Mouse (Mus musculus) embryonic facial prominence, embryonic 15.5 days (tissue): ENCODE results near the gene Prickle1. TPM values are rescaled to one million over a fixed set of nuclear protein-coding genes. Genes with fewer than 3 reads are reported as not detected.

Experiments used
- ATAC-seq: fragments of 200-750 bp; cut with Nextera tagmentation; 2 replicates; pipeline ENCODE4 v1.8.0; 2017; ENCODE audit warnings: low read depth, moderate TSS enrichment; ENCODE audit not compliant: insufficient number of reproducible peaks, low FRiP score, low TSS enrichment
- H3K27ac ChIP-seq: fragments of 300-500 bp; sonication (generic); replicated peaks from 2 replicates; pipeline ENCODE4 v1.5.1; 2015; ENCODE audit warnings: mild to moderate bottlenecking, inconsistent platforms
- H3K27me3 ChIP-seq: fragments of 300-500 bp; sonication (generic); 2 replicates; pipeline ENCODE4 v1.6.1; 2015; ENCODE audit warnings: inconsistent platforms
- H3K36me3 ChIP-seq: fragments of 300-500 bp; sonication (generic); 2 replicates; pipeline ENCODE4 v1.6.1; 2015; ENCODE audit warnings: mild to moderate bottlenecking, inconsistent platforms
- H3K4me1 ChIP-seq: fragments of 300-500 bp; sonication (generic); 2 replicates; pipeline ENCODE4 v1.6.1; 2015; ENCODE audit warnings: inconsistent platforms
- H3K4me2 ChIP-seq: fragments of 300-500 bp; sonication (generic); replicated peaks from 2 replicates; pipeline ENCODE4 v1.6.1; 2015; ENCODE audit warnings: mild to moderate bottlenecking, inconsistent platforms
- H3K4me3 ChIP-seq: fragments of 300-500 bp; sonication (generic); replicated peaks from 2 replicates; pipeline ENCODE4 v1.5.1; 2015; ENCODE audit warnings: mild to moderate bottlenecking, inconsistent platforms
- H3K9ac ChIP-seq: fragments of 300-500 bp; sonication (generic); 2 replicates; pipeline ENCODE4 v1.6.1; 2015; ENCODE audit warnings: inconsistent platforms
- H3K9me3 ChIP-seq: fragments of 300-500 bp; sonication (generic); replicated peaks from 2 replicates; pipeline ENCODE4 v1.6.1; 2016; ENCODE audit warnings: inconsistent platforms
- WGBS: fragments of 180-500 bp; shearing (Covaris S2); methylation state at CpG from one replicate; pipeline ENCODE4 v1.1.7; 2015; 5-methylcytosine and 5-hydroxymethylcytosine counted together
- polyA plus RNA-seq: library from polyadenylated mRNA; unstranded; fragments of >200 nt; fragmentation: Nextera tagmentation; extraction: Ambion mirVana; gene quantifications from 2 replicates; pipeline ENCODE4 v1.2.1, GENCODE M21; 2015

The Prickle1 gene
- polyA plus RNA-seq, 1 experiment from 2014 or later, result 40.2 TPM

DNA sequence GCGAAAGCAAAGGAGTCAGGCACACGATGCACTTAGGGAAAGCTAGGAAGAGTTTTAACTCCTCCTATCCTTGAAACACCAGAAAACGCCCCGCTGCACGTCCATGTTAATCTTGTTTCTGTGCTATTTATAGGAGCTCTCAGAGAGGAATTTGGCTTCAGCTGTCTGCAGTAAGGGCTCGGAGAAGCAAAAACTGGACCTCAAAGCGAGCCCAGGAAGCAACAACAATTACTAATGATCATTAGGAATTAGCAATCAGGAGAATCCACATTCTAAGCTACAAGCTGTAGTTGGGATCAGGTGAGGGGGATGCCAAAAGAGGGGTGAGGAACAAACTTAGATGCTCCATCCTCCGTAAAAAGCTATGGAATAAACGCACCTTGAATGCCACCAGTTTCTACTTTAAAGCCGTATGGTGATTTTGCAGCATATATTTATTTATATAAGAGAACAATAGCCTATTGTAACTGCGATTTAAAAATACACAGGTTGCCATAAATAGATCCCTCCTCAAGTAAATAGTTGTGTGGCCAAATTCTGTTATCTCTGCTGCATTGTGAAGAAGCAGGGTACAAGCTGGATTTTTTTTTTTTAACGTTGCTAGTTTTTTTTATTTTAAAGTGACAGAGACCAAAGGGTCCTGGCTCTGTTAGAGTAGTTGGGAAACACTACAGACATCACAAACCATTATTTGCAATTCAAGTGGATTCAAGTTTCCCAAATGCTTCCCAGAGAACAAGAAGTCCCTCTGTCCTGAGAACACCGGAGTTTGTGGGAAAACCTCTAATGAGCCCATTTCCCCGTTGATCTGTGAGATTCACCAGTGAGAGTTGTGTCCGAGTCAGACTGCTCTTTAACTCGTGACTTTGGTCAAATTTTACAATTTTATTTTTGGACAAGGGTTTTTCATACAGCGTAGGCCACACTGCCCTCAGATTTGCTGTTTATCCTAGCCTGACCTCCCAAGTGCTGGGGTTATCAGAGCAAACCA, 75.6 kb downstream of the Prickle1 start:
- Histone ChIP-seq H3K4me1 (peaks cover 60% of the 10 kb centered on the region), H3K9ac (peak overlapping the region; percentile 58), H3K36me3 (no peaks in the 10 kb centered on the region), H3K9me3 (no peaks in the 10 kb centered on the region), H3K4me3 (peak overlapping the region; percentile 69), H3K27ac (peak overlapping the region; percentile 89), H3K27me3 (no peaks in the 10 kb centered on the region), H3K4me2 (peak overlapping the region; percentile 83)
- no peak for ATAC-seq
- WGBS, result 10% methylated on average over 17 of the region's 17 CpGs

DNA sequence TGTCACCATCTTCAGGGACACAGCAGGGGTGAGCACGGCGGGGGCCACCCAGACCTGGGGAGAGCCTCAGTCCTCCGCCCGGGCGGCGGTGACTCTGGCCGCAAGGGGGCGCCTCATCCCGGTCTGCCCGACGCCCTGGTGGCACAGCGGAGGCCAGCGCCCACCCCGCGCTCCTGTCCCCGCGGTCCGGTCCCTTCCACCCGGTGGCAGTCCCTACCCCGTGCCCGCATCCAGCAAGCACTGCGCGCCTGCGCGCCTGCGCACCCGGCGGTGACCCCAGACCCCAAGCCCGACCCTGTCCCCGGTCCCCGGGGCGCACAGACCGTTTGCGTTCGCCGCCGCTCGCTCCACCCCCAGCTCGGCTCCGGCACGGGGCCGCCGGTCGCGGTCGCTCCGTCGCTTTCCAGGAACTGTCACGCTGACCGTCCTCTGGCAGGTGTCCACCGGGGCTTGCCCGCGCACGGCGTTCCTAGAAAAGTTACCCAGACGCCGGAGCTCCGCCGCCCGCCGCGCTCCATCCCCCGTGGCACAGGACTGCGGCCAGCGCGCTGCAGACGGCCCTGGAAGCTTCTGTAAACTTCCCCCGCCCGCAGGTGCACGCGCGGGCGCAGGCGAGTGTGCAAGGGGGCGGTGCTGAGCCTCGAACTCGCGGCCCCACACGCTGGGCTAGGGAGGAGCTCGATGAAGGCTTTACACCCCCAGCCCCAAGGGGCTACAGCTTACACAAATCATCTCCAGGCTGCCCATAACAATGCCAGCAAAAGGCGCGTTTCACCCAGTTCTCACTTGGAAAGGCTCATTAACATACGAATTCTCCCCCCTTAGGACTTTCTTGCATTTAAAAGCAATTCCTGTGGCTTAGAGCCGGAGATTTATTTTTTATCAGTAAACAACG, 76.5 kb downstream of the Prickle1 start:
- peak; percentile 84 for ATAC-seq
- H3K4me1 ChIP-seq, result peaks cover 68% of the 10 kb centered on the region
- WGBS, result under 1% methylated on average over 85 of the region's 85 CpGs

DNA sequence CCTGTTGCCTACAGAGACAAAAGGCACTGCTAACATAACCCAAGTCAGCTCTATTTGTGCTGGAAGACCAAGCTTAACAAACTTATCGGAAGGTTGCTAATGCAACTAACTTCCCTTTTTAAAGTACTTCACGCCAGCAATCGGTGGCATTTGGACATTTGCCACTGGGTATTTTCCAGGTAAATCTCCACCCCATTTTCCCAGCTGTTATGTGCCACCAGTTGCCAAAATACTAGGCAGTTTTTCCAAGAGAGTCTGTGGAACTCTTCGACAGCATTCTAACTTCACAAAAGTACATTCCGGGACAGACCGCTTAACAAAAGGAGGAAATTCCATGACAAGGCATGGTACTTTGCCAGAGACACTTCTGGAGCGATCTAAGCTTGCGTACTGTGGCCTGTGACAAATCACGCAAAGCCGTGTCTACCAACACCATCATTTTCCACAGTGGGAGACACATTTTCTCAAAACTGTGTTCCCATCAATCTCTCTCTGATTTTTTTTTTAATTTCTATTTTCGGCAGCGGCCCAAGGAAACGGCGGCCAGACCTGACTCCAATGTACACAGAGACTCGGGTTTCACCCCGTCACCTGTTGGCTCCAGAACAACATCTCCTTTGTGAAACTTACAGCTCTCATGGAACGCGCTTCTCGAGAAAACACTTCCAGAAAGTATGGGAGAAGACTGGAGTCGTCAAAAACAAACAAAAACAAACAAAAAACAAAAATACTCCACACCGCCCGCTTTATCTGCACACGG, 77.4 kb downstream of the Prickle1 start:
- Histone ChIP-seq H3K4me2 (peak overlapping the region; percentile 83), H3K4me3 (peak overlapping the region; percentile 69), H3K36me3 (no peaks in the 10 kb centered on the region), H3K9ac (peak overlapping the region; percentile 58), H3K27me3 (no peaks in the 10 kb centered on the region), H3K27ac (peak overlapping the region; percentile 89), H3K4me1 (peaks cover 73% of the 10 kb centered on the region), H3K9me3 (no peaks in the 10 kb centered on the region)
- WGBS, result 3% methylated on average over 23 of the region's 23 CpGs
- ATAC-seq, result peak; percentile 15; the same call in 1 of the 2 replicates

More for the DNA sequence above, 76.5 kb downstream of the Prickle1 start:
- Histone ChIP-seq H3K9me3 (no peaks in the 10 kb centered on the region), H3K27ac (peak overlapping the region; percentile 89), H3K9ac (peak overlapping the region; percentile 58), H3K36me3 (no peaks in the 10 kb centered on the region), H3K4me2 (peak overlapping the region; percentile 83), H3K27me3 (no peaks in the 10 kb centered on the region), H3K4me3 (peak overlapping the region; percentile 69)

DNA sequence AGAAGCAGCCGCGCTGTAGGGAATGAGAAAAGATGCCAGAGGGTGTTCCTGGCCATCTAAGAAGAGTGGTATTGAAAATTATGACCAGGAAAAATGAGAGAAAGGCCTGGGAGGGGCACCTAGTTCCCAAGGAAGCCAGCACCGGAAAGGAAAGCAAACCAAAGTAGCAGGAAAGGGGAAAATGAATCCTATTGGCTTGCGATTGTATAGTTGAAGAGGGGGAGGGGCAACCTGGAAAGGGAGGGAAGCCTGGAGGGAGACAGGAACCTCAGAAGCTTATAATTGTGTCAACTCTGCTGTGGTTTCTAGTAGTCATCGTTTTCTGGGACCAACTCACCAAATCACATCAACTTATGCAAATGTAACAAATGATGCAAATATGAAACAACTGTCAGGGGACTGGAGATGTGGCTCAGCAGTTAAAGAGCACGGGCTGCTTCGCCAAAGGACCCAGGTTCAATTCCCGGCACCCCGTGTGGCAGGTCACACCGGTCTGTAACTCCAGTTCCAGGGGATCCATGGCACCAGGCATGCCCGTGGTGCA, 78.6 kb downstream of the Prickle1 start:
- H3K4me1 ChIP-seq, result peaks cover 75% of the 10 kb centered on the region
- no peaks in the 10 kb centered on the region for H3K27me3 ChIP-seq
- no peak overlapping the region for H3K9ac ChIP-seq
- H3K9me3 ChIP-seq, result no peaks in the 10 kb centered on the region
- H3K4me2 ChIP-seq, result 0 out of 2 replicates have a peak overlapping the region, but pooled peaks have one; percentile 83
- peak overlapping the region; percentile 89; the same call in 1 of the 2 replicates for H3K27ac ChIP-seq
- 65% methylated on average over 11 of the region's 11 CpGs for WGBS
- no peak overlapping the region for H3K4me3 ChIP-seq
- ATAC-seq, result no peak
- no peaks in the 10 kb centered on the region for H3K36me3 ChIP-seq

DNA sequence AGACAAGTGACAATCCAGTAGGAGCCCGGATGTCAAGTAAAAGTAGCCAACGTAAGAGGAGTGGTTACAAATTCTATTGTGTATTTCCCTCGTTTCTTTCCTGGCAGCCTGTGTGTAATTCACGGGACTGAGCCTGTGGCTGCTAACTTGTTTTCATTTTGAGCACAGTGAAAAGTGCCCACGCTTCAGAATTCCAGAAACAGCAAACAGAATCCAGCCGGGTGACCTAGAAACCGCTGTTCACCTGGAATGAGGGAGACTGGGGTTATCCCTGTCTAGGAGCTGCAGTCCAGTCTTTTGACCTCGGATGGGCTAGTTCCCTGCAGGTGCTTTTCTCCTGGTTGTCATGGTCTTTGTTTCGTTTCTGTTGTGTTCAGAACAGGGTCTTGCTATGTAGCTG, 80.4 kb downstream of the Prickle1 start:
- 64% methylated on average over 9 of the region's 9 CpGs for WGBS
- H3K4me2 ChIP-seq, result no peak overlapping the region
- no peak for ATAC-seq

DNA sequence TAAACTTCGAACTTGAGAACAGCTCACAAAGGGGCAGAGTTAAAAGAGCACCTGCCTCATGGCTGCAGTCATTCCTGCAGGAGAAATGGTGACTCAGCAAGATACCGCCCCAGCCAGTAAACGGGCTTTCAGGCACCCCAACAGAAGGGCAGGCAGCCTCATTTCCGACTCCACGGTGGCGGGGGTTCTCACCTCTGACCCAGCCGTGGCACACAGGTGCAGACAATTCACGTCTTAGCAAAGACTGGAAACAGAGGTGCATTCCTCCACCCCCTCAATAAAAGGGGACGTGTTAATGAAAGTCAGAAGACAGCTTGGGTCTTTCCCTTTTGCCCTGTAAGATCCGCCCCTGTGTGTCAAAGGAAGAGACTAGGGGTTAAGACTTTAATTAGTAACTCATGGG, 81.8 kb downstream of the Prickle1 start:
- no peak for ATAC-seq
- H3K27me3 ChIP-seq, result no peaks in the 10 kb centered on the region
- H3K4me1 ChIP-seq, result peaks cover 49% of the 10 kb centered on the region
- peak overlapping the region; percentile 19; the same call in 1 of the 2 replicates for H3K4me2 ChIP-seq
- no peak overlapping the region for H3K4me3 ChIP-seq
- H3K36me3 ChIP-seq, result peaks cover 11% of the 10 kb centered on the region
- no peak overlapping the region for H3K27ac ChIP-seq
- H3K9me3 ChIP-seq, result no peaks in the 10 kb centered on the region
- H3K9ac ChIP-seq, result no peak overlapping the region
- 12% methylated on average over 10 of the region's 10 CpGs for WGBS

More for the DNA sequence above, 80.4 kb downstream of the Prickle1 start:
- Histone ChIP-seq H3K4me1 (peaks cover 62% of the 10 kb centered on the region), H3K27ac (no peak overlapping the region), H3K4me3 (no peak overlapping the region), H3K36me3 (0 out of 2 replicates have a peak, but pooled peaks cover 6% of the 10 kb centered on the region), H3K9ac (no peak overlapping the region), H3K27me3 (no peaks in the 10 kb centered on the region), H3K9me3 (no peaks in the 10 kb centered on the region)

DNA sequence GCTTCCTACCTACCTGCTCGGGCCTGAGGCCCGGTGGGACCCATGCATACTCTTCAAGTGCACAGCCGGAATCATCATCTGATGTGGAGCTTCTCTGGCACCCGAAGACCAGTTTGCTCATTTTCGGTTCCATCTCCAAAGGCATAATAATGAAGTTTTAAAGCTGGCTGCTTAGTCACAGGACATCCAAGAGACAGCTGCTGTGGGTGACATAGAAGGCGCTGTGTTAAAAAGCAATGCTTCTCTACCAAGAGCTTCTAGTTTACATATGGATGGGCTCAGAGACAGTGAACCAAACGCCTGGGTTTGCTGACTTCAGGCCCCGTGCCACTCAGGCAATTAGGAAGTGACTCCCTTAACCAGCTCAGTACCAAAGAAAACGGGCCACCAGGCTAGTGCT, 83.3 kb downstream of the Prickle1 start:
- WGBS, result 44% methylated on average over 9 of the region's 9 CpGs
- no peak for ATAC-seq
- Histone ChIP-seq H3K36me3 (peaks cover 26% of the 10 kb centered on the region), H3K4me1 (peaks cover 34% of the 10 kb centered on the region), H3K4me3 (no peak overlapping the region), H3K9ac (no peak overlapping the region), H3K4me2 (no peak overlapping the region), H3K27me3 (no peaks in the 10 kb centered on the region), H3K27ac (no peak overlapping the region), H3K9me3 (no peaks in the 10 kb centered on the region)

DNA sequence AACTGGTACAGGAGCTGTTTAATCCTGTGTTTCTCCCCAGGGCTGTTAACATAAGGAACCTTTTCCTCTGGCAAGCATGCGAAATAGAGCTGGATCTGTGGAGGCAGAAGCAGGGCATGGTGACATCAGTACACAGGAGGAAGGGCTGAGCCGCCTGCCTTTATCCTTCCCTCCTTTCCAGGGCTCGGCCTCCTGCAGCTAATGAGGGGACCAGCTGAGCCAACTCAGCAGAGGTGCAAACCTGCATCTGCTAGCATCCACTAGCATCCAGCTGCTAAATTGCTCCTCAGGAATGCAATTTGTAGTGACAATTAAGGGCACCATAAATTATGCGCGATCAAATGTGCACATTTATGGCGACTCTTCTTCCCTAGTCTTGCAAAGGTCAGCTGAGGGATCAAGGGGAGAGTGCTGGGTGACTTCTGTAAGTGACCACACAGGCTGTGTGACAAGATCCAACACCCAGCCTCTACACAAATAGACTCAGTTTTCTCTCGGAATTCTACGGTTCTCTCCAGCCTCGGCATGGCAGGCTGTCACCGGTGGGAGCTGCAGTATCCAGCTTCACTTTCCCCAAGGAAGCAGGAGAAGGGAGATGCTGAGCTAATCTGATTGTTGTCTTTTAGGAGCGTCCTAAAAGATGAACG, 84.9 kb downstream of the Prickle1 start:
- no peaks in the 10 kb centered on the region for H3K9me3 ChIP-seq
- no peak overlapping the region for H3K4me2 ChIP-seq
- no peaks in the 10 kb centered on the region for H3K27me3 ChIP-seq
- peaks cover 37% of the 10 kb centered on the region for H3K36me3 ChIP-seq
- no peak overlapping the region for H3K27ac ChIP-seq
- ATAC-seq, result no peak
- no peak overlapping the region for H3K4me3 ChIP-seq
- no peak overlapping the region for H3K9ac ChIP-seq
- H3K4me1 ChIP-seq, result peaks cover 27% of the 10 kb centered on the region
- WGBS, result 43% methylated on average over 12 of the region's 12 CpGs

DNA sequence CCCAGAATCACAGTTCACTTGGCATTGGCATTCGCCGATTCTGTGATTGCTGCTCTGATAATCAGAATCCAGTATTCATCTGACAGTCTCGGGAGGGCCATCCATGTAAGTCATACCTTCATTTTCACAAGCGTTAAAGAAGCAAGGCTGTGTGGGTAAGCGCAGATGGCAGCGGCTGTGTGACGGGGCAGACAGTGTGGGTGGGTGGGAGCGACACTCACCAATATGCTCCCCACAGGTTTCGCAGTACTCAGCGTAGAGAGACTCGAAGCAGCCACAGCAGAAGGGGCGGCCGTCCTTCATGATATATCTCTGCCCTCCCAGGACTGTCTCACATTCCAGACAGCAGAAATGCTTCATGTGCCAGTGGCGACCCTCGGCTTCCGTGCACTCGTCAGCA, 90.9 kb downstream of the Prickle1 start:
- no peak for ATAC-seq
- Histone ChIP-seq H3K4me3 (no peak overlapping the region), H3K27me3 (no peaks in the 10 kb centered on the region), H3K9me3 (no peaks in the 10 kb centered on the region), H3K36me3 (peaks cover 87% of the 10 kb centered on the region), H3K9ac (no peak overlapping the region), H3K4me2 (no peak overlapping the region), H3K27ac (no peak overlapping the region), H3K4me1 (no peaks in the 10 kb centered on the region)
- 91% methylated on average over 17 of the region's 17 CpGs for WGBS

DNA sequence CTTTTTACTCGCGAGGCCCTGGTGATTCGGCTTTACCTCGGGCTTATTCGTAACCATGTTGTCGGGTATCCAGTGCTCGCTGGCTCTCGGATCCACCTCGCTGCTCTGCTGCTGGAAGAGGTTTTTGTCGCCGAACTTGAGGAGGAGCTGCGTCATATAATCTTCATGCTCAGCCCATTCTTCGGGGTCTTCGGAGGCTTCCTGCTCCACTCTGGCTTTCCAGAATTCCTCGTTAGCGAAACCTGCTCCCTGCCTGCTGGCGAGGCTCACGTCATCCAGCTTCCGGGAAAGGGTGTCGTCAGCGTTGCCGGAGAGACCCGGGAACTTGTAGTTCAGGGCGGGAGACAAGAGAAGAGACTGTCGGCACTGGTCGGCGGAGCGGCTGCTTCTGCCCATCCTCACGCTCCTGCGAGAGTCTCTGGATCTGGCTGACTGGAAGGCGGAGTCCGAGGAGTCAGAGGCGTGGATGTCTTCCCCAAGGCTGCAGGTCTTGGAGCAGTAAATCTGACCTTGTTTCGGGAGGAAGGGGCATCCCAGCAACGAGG, 92.4 kb downstream of the Prickle1 start:
- no peaks in the 10 kb centered on the region for H3K27me3 ChIP-seq
- H3K4me3 ChIP-seq, result no peak overlapping the region
- no peak overlapping the region for H3K4me2 ChIP-seq
- H3K9ac ChIP-seq, result no peak overlapping the region
- H3K9me3 ChIP-seq, result no peaks in the 10 kb centered on the region
- ATAC-seq, result no peak
- 93% methylated on average over 35 of the region's 35 CpGs for WGBS
- H3K4me1 ChIP-seq, result no peaks in the 10 kb centered on the region
- H3K27ac ChIP-seq, result no peak overlapping the region
- H3K36me3 ChIP-seq, result peaks cover 92% of the 10 kb centered on the region
